Mouse (Mus musculus): ENCODE results near the gene Ctu2. TPM values are rescaled to one million over a fixed set of nuclear protein-coding genes. Genes with fewer than 3 reads are reported as not detected.

The Ctu2 gene
- polyA plus RNA-seq, 1 experiment, result 28.6 TPM

DNA sequence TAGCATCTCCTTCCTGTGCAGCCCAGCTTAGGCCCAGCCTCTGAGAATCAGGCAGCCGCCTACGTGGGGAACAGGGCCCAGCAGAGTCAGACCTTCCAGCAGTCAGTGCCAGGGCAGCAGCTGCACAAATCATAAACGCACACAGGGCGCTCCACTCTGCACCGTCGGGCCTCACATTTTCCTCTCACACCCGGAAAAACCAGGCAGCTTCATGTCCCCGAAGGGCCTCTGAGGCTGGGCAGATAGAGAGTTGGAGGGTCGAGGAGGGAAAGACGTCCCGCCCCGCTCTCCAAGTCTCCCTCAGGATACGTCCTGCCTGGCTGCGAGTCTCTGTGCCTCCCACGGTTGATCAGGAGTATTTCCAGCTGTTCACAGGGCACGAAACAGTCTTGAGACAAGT is 35.6 kb downstream of the Ctu2 start:
- Histone ChIP-seq H3K4me1 (ENCODE audit: control insufficient read depth, insufficient read depth, low read length) (peaks cover 7% of the 10 kb centered on the region), H3K4me3 (replicated peaks; ENCODE audit: extremely low read depth, low read depth, low read length) (no peak overlapping the region)
- DNase-seq, result no peak
- TF ChIP-seq POLR2A (IDR thresholded peaks at IDR 0.05; ENCODE audit: borderline replicate concordance, extremely low read depth, low read depth, low read length), result no peak
- TF ChIP-seq CTCF (IDR thresholded peaks at IDR 0.05; ENCODE audit: insufficient read depth, low read length), result no peak
- WGBS, result 60% methylated on average over 16 of the region's 16 CpGs

DNA sequence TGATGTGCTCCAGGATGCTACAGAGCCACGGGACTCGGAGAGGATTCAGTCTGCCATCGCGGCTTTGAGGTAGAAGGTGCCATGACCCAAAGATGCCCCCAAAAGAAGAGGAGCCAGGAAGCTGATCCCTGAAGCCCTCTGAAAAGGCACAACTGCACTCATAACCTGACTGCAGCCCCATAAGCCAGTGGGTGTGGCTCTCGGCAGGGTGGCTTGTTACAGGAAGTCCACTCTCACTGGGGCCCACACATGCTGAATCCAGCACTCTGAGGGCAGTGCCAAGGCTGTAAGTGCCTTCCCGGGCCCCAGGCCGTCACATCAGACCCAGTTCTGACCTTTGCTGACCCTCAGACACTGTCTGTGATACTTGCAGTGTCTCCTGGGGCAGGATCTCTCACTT is 36.4 kb downstream of the Ctu2 start:
- TF ChIP-seq CTCF (IDR thresholded peaks at IDR 0.05; ENCODE audit: insufficient read depth, low read length) (no peak), POLR2A (IDR thresholded peaks at IDR 0.05; ENCODE audit: borderline replicate concordance, extremely low read depth, low read depth, low read length) (no peak)
- Histone ChIP-seq H3K4me3 (replicated peaks; ENCODE audit: extremely low read depth, low read depth, low read length) (no peak overlapping the region), H3K4me1 (ENCODE audit: control insufficient read depth, insufficient read depth, low read length) (peaks cover 12% of the 10 kb centered on the region)
- no peak for DNase-seq
- WGBS, result 50% methylated on average over 7 of the region's 7 CpGs

DNA sequence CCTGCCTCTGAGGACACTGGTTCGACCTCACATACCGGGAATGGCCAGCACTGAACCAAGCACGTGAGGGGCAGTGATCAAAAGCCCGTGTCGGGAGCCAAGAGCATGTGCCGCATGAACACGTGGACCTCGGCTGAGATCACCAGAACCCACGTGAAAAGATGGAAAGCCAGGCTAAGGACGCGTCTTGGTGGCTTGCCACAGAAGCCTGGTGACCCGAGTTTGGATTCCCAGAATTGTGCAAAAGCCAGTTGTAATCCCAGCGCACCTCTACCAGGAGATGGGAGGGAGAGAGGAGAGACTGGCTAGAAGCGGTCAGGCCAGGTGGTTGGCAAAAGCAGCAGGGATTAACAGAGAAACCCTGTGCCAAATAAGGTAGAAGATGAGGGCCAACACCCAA is 39.8 kb downstream of the Ctu2 start:
- no peak for DNase-seq
- TF ChIP-seq CTCF (IDR thresholded peaks at IDR 0.05; ENCODE audit: insufficient read depth, low read length), result no peak
- no peak for TF ChIP-seq POLR2A (IDR thresholded peaks at IDR 0.05; ENCODE audit: borderline replicate concordance, extremely low read depth, low read depth, low read length)
- Histone ChIP-seq H3K4me3 (replicated peaks; ENCODE audit: extremely low read depth, low read depth, low read length) (no peak overlapping the region), H3K4me1 (ENCODE audit: control insufficient read depth, insufficient read depth, low read length) (peaks cover 33% of the 10 kb centered on the region)
- 82% methylated on average over 14 of the region's 14 CpGs for WGBS

DNA sequence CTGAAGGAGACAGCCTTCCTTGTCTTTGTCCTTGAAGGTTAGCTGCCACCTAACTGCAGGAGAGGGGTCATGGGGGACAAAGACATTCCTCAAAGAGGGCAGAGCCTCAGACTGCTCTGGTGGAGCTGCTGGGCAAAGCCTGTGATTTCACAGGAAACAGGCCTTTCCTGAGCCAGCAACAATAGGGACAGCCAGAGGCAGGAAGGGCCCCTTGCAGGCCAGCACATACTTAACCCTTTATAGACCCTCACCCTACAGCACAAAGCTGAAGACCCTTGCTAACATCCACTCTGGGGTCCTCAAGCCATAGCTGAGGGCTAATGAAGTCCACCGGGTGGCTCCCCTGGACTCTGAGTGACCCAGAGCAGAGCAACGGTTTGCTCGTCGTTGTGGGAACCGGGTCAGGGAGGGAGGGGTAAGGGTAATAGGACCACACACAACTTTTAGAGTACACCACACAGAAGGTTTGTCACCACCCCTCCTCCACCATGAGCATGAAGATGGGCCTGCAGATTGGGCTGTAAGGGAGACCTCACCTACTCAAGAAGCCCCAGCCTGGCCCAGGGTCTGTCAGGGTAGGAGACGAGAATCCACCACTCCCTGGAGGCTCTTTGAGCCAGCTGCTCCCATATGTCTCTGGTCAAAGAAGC is 41.7 kb downstream of the Ctu2 start:
- H3K4me3 ChIP-seq (replicated peaks; ENCODE audit: extremely low read depth, low read depth, low read length), result no peak overlapping the region
- peaks cover 35% of the 10 kb centered on the region for H3K4me1 ChIP-seq (ENCODE audit: control insufficient read depth, insufficient read depth, low read length)
- 18% methylated on average over 6 of the region's 6 CpGs for WGBS
- DNase-seq, result no peak
- TF ChIP-seq POLR2A (IDR thresholded peaks at IDR 0.05; ENCODE audit: borderline replicate concordance, extremely low read depth, low read depth, low read length), result peak; percentile 43; the same call in 1 of the 2 replicates
- TF ChIP-seq CTCF (IDR thresholded peaks at IDR 0.05; ENCODE audit: insufficient read depth, low read length), result no peak

DNA sequence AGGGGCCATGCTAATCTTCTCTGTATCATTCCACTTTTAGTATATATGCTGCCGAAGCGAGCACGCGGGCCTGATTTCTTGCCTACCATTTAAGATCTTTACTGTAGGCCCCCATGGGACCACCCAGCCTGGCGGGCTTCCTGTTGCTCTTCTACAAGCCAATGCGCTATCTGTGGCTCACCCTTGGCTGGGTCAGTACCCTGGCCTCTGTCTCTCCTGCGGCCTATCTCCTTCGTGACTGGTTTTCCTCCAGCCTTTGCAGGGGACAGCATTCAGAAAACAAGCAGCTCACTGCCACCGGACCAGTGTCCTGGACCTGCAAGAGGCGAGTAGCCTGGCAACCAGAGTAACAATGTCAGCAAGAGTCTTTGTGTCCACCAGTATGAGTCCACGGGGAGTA is 44.7 kb downstream of the Ctu2 start:
- no peak for TF ChIP-seq CTCF (IDR thresholded peaks at IDR 0.05; ENCODE audit: insufficient read depth, low read length)
- TF ChIP-seq POLR2A (IDR thresholded peaks at IDR 0.05; ENCODE audit: borderline replicate concordance, extremely low read depth, low read depth, low read length), result no peak
- 51% methylated on average over 11 of the region's 11 CpGs for WGBS
- peaks cover 60% of the 10 kb centered on the region for H3K4me1 ChIP-seq (ENCODE audit: control insufficient read depth, insufficient read depth, low read length)
- no peak overlapping the region for H3K4me3 ChIP-seq (replicated peaks; ENCODE audit: extremely low read depth, low read depth, low read length)
- no peak for DNase-seq

DNA sequence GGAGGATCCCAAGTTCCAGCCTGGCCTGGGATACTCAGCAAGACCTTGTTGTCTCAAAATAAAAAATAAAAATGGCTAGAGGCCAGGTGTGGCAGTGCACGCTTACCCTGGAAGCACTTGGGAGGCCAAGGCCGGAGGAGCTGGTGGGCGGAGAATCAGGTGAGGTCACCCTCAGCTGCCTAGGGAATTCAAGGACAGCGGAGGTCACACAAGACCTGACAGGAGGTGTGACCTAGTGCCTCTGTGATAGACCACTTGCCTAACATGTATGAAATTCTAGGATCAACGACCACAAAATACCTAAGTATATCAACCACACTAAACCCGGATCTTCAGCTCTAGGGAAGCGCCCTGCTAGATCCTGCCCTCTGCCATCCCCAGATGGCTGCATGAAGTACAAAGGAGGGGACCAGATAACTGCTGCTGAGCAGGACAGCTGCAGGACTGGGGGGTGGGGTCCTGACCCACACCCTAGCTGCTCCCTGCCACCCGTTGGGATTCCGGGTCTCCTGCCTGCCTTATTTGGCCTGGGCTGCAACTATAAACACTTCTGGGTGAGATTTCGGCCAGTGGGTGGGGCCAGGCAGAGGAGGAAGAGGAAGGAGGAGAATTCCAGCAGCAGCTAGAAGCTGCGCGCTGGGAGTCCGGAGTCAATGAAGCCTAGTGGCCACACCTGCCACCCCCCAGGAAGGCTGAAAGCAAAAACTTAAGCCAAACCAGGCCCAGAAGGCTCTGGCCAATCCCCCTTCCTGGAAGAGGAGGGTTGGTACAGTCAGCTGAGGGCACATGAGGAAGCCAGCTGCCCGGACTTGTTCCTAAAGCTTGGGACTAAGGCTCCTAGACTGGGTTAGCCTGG is 47.1 kb downstream of the Ctu2 start:
- peak; percentile 76 for DNase-seq
- no peak for TF ChIP-seq CTCF (IDR thresholded peaks at IDR 0.05; ENCODE audit: insufficient read depth, low read length)
- TF ChIP-seq POLR2A (IDR thresholded peaks at IDR 0.05; ENCODE audit: borderline replicate concordance, extremely low read depth, low read depth, low read length), result peak; percentile 62; the same call in 1 of the 2 replicates
- 28% methylated on average over 14 of the region's 14 CpGs for WGBS
- H3K4me3 ChIP-seq (replicated peaks; ENCODE audit: extremely low read depth, low read depth, low read length), result no peak overlapping the region
- peaks cover 64% of the 10 kb centered on the region for H3K4me1 ChIP-seq (ENCODE audit: control insufficient read depth, insufficient read depth, low read length)

DNA sequence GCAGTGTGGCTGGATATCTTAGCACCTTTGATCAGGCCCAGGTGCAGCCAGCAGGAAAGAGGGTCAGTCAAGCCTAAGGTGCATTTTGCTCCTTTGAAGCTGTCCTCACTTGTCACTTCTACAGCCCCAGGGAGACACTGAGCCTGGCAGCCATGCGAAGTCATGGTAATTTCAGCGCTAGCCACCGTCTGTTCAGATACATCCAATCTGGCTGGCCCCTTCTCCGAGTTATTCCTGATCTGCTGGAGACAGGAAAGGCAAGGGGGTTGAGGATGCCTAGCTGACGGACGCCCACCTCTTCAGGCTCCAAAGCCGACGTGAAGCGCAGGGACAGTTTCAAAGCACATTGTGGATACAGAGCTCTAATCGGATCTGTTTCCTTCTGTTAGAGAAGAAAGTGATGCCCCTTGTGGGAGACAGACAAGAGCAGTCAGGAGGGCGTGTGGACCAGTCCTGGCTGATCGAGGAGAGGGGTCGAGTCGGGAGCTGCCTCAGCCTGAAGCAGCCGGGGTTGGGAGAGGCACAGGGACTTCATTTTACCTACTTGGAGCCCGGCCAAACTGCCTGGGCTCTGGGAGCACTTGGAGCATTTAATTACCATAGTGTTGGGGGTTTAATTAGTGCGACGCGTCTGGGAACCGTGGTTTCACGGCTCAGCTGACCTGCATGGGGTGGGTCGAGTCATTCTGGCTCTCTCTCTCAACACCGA is 47.9 kb downstream of the Ctu2 start:
- H3K4me3 ChIP-seq (replicated peaks; ENCODE audit: extremely low read depth, low read depth, low read length), result no peak overlapping the region
- no peak for DNase-seq
- TF ChIP-seq CTCF (IDR thresholded peaks at IDR 0.05; ENCODE audit: insufficient read depth, low read length) (no peak), POLR2A (IDR thresholded peaks at IDR 0.05; ENCODE audit: borderline replicate concordance, extremely low read depth, low read depth, low read length) (no peak)
- H3K4me1 ChIP-seq (ENCODE audit: control insufficient read depth, insufficient read depth, low read length), result peaks cover 57% of the 10 kb centered on the region
- WGBS, result 26% methylated on average over 23 of the region's 23 CpGs

DNA sequence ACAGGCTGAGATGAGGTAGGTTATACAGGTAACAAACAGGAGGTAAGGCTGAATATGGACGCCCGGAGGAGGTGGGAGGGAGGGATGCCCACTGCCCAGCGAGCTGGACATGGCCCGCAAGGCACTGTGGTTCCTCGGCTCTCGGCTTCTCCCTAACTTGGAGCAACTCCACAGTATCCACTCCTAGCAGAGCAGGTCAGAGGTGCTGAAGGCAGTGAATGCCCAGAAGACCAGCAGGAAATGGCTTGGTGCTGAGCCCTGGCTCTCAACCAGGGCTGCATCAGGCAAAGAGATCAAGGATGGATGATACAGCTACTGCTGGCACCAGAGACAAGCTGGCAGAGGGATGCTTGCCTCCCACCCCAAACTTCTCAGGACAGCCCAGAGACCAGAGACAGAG is 48.6 kb downstream of the Ctu2 start:
- no peak for DNase-seq
- H3K4me1 ChIP-seq (ENCODE audit: control insufficient read depth, insufficient read depth, low read length), result peaks cover 51% of the 10 kb centered on the region
- WGBS, result 43% methylated on average over 6 of the region's 6 CpGs
- no peak for TF ChIP-seq POLR2A (IDR thresholded peaks at IDR 0.05; ENCODE audit: borderline replicate concordance, extremely low read depth, low read depth, low read length)
- no peak for TF ChIP-seq CTCF (IDR thresholded peaks at IDR 0.05; ENCODE audit: insufficient read depth, low read length)
- H3K4me3 ChIP-seq (replicated peaks; ENCODE audit: extremely low read depth, low read depth, low read length), result no peak overlapping the region

DNA sequence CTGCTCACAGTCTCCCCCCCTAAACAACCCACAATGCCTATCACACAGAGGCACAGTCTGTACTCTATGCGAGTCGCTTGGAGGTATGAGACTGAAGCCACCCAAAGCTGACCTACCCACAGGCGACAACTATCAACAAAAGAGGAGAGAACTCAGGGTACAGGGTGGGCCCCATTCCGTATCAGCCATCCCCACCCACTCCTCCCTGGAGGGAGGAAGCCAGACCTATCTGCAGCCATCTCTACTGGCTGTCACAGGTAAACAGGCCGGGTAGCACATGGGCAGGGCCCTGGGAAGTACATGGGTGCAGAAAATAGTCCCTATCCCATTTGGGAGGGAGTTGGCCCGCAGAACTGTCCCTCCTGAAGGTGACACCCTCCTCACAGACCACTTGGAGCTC is 49.1 kb downstream of the Ctu2 start:
- Histone ChIP-seq H3K4me3 (replicated peaks; ENCODE audit: extremely low read depth, low read depth, low read length) (no peak overlapping the region), H3K4me1 (ENCODE audit: control insufficient read depth, insufficient read depth, low read length) (peaks cover 49% of the 10 kb centered on the region)
- 52% methylated on average over 6 of the region's 6 CpGs for WGBS
- no peak for DNase-seq
- no peak for TF ChIP-seq CTCF (IDR thresholded peaks at IDR 0.05; ENCODE audit: insufficient read depth, low read length)
- no peak for TF ChIP-seq POLR2A (IDR thresholded peaks at IDR 0.05; ENCODE audit: borderline replicate concordance, extremely low read depth, low read depth, low read length)
